Mouse (Mus musculus) small intestine, adult 2 months (tissue): ENCODE measurements around the gene Flvcr2. TPM values are rescaled to one million over a fixed set of nuclear protein-coding genes. Genes with fewer than 3 reads are reported as not detected.

ENCODE experiments used
- H3K27ac ChIP-seq: fragments of 200-500 bp; 2 replicates; pipeline ENCODE4 v1.5.1; 2012; ENCODE audit warnings: low read depth, low read length, control low read depth, inconsistent platforms; ENCODE audit not compliant: insufficient read depth
- H3K27me3 ChIP-seq: fragments of 200-500 bp; 2 replicates; pipeline ENCODE4 v1.6.1; 2012; ENCODE audit warnings: mild to moderate bottlenecking, moderate library complexity, low read length, inconsistent platforms; ENCODE audit not compliant: control insufficient read depth, insufficient read depth
- H3K36me3 ChIP-seq: fragments of 200-500 bp; 2 replicates; pipeline ENCODE4 v1.6.1; 2012; ENCODE audit warnings: mild to moderate bottlenecking, low read length, control low read depth, inconsistent platforms; ENCODE audit not compliant: control insufficient read depth, insufficient read depth
- H3K4me1 ChIP-seq: fragments of 200-500 bp; 2 replicates; pipeline ENCODE4 v1.6.1; 2012; ENCODE audit warnings: low read length, inconsistent platforms, mixed read lengths; ENCODE audit not compliant: control insufficient read depth, insufficient read depth, insufficient read length
- H3K4me3 ChIP-seq: fragments of 200-500 bp; 2 replicates; pipeline ENCODE4 v1.5.1; 2012; ENCODE audit warnings: low read depth, mild to moderate bottlenecking, control low read depth, inconsistent platforms, low read length, moderate library complexity
- CTCF ChIP-seq: fragments of 200-500 bp; IDR thresholded peaks from 2 replicates; pipeline ENCODE4 v1.5.1; 2012; ENCODE audit warnings: low read depth, mild to moderate bottlenecking, control low read depth, inconsistent platforms, low read length, moderate library complexity, mixed read lengths; ENCODE audit not compliant: insufficient replicate concordance, insufficient read length; ENCODE audit errors: extremely low read depth
- POLR2A ChIP-seq: fragments of 200-500 bp; IDR thresholded peaks from 2 replicates; pipeline ENCODE4 v1.6.1; 2012; ENCODE audit warnings: low read depth, mild to moderate bottlenecking, control low read depth, inconsistent platforms, low read length, moderate library complexity
- WGBS: fragments of 180-500 bp; shearing (Covaris S2); methylation state at CpG from one replicate; pipeline ENCODE4 v1.1.7; 2018; 5-methylcytosine and 5-hydroxymethylcytosine counted together
- polyA plus RNA-seq: library from polyadenylated mRNA; depleted of rRNA; stranded (reverse); fragments of >200 nt; gene quantifications from 2 replicates; pipeline ENCODE4 v1.2.3, GENCODE M21; 2012; rRNA removed

The Flvcr2 gene
- polyA plus RNA-seq, 1 experiment, result 3.4 TPM

DNA sequence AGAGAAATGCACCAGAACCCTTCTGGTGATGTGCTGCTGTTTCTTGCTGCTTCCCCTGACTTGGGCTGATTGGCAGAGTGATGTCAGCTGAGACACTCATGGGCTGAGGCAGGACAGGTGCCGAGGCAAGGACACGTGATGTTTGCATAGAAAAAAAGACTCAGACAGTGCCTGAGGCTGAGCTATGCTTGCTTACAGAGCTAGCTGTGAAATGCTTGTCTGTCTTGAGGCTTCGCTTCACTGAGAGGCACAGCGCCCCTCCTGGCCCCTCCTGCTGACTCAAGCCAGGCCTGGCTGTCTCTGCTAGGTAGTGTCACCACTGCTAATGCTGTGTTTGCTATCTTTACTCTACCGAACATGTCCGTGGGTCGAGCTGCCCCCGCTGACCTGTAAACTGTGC is 104.3 kb downstream of the Flvcr2 start:
- 85% methylated on average over 8 of the region's 8 CpGs for WGBS
- H3K27ac ChIP-seq, result no peak overlapping the region
- TF ChIP-seq CTCF, result no peak
- no peaks in the 10 kb centered on the region for H3K27me3 ChIP-seq
- H3K4me1 ChIP-seq, result no peaks in the 10 kb centered on the region
- H3K36me3 ChIP-seq, result peaks cover under 1% of the 10 kb centered on the region; the same call in 1 of the 2 replicates
- no peak overlapping the region for H3K4me3 ChIP-seq

DNA sequence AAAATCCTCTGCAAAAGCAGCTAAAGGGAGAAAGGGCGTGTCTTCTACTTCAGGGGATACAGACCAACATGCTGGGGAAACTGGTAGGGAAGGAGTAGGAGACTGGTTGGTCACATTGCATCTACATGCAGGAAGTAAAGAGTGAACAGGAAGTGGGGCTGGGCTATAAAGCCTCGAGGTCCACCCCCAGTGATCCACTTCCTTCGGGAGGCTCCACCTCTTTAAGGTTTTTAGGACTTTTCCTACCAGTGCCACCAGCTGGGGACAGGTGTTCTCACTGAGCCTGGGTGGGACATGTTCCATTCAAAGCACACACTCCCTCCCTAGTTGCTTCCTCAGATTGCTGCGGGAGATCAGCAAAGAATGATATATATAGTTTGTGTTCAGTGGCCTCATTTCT is 107.5 kb downstream of the Flvcr2 start:
- Histone ChIP-seq H3K4me3 (no peak overlapping the region), H3K4me1 (no peaks in the 10 kb centered on the region), H3K36me3 (peaks cover 3% of the 10 kb centered on the region), H3K27ac (no peak overlapping the region), H3K27me3 (no peaks in the 10 kb centered on the region)
- no peak for TF ChIP-seq CTCF
- TF ChIP-seq POLR2A, result no peak
- 82% methylated on average over 4 of the region's 4 CpGs for WGBS

DNA sequence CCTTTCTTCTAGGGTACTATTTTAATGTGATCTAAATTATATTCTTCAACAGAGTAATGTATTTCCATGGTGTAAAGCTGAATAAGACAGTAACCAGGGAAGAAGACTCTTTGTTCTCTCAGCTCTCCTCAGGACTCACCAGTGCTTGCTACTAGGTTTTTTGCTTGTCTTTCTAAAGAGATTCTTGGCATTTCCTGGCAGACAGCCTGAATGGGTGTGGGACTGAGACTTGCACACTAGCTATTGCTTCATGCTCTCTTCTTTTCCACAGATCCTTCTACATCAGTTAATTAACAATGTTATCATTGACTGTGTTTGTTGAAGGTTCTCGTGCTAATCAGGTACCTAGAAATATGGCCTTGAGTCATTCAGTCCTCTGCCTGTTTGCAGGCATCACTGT is 107.9 kb downstream of the Flvcr2 start:
- WGBS, result 36% methylated on average over 1 of the region's 1 CpGs

DNA sequence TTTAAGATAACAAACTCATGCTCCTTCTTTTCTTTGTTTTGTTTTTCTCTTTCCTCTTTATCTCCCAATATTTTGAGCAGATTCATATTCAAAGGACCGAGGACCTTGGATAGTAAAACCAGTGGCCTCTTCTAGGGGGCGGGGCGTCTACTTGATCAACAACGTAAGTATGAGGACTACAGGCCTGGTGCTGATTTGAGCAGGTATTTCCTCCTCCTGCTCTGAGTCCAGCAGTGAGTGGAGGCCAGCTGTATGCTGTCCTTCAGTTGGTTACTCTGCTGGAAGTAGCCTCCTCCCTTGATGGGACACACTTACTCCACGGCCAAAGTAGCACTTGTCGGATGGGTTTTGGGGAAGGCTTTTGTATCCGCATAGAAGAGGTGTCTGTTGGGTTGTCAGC is 111.0 kb downstream of the Flvcr2 start:
- Histone ChIP-seq H3K4me1 (no peaks in the 10 kb centered on the region; the same call in 1 of the 2 replicates), H3K27ac (no peak overlapping the region), H3K36me3 (peaks cover 6% of the 10 kb centered on the region), H3K4me3 (no peak overlapping the region), H3K27me3 (no peaks in the 10 kb centered on the region)
- 85% methylated on average over 7 of the region's 7 CpGs for WGBS
- no peak for TF ChIP-seq POLR2A
- no peak for TF ChIP-seq CTCF

More for the DNA sequence above, 107.9 kb downstream of the Flvcr2 start:
- Histone ChIP-seq H3K27ac (no peak overlapping the region), H3K4me3 (no peak overlapping the region), H3K27me3 (no peaks in the 10 kb centered on the region), H3K36me3 (peaks cover 3% of the 10 kb centered on the region), H3K4me1 (no peaks in the 10 kb centered on the region)
- TF ChIP-seq CTCF (no peak), POLR2A (no peak)

DNA sequence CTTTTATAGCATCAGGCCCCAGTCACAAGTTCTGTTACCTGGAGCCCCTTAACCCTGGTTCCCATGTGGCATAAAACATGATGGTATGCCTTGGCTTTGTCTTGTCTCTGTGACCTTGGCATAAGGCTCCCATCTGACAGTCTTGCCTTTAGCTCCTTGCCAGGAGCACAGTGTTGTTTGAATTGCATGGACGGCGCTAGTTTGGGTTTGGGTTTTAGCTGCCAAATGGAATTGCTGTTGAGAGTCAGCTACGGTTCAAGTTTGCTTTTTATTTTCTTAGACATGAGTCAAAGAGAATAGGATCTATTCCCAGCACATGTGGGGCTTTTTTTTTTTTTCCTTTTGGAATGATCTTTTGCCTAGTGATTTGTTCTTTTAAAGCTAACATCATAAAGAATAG is 112.8 kb downstream of the Flvcr2 start:
- 80% methylated on average over 3 of the region's 3 CpGs for WGBS
- Histone ChIP-seq H3K27ac (no peak overlapping the region), H3K4me3 (no peak overlapping the region), H3K36me3 (peaks cover 10% of the 10 kb centered on the region), H3K27me3 (no peaks in the 10 kb centered on the region), H3K4me1 (no peaks in the 10 kb centered on the region; the same call in 1 of the 2 replicates)
- TF ChIP-seq CTCF, result no peak
- TF ChIP-seq POLR2A, result no peak

DNA sequence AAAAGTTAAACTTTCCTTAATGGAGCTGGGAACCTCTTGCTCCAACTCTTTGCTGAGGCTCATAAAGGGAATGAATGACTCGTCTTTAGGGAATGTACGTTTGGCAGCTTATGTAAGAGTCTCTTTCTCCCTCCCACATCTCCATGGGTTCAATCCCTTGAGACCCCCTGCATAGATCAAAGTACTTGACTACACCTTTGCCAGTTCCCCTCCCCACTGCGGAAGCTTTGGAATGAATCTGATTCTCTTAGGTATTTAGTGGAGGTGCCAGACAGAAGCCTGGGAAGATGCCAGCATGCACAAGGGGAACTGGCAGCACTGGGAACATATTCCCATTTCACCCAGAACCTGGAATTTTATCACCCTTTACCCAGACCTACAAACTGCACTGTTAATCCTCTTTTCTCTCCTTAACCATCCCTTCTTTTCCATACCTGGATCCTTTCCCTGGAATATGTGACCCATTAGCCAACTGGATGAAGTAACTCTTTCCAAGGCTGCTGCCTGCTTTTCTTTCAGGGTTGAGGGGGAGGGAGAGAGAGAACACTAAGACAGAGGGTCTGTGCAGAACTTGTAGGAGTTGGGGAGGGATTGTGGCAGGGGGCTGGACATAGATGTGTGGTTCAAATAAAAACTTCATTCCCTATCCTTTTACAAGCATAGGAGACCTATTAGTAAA is 113.3 kb downstream of the Flvcr2 start:
- Histone ChIP-seq H3K27ac (no peak overlapping the region), H3K36me3 (peaks cover 12% of the 10 kb centered on the region), H3K4me3 (no peak overlapping the region), H3K4me1 (no peaks in the 10 kb centered on the region; the same call in 1 of the 2 replicates), H3K27me3 (no peaks in the 10 kb centered on the region)
- WGBS, result 73% methylated on average over 3 of the region's 3 CpGs
- TF ChIP-seq CTCF (no peak), POLR2A (no peak)

DNA sequence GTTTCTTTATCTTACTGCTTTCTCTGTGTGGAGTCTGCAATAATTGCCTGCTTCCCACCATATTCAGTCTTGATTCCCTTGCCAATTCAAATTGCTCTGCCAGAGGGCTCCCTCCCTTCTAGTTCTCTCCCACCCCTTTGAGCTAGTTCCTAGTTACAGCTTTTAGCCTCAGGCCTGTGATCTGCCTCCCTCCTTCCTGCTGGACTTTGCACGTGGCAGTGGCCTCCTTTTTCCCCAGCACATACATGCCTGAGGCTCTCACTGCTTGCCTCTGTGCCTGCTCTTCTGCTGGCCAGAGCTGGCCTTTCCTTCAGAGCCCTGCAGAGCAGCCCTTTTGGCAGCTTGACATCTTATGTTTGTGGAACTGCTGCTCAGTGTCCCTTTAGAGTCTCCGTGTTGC is 116.2 kb downstream of the Flvcr2 start:
- no peaks in the 10 kb centered on the region for H3K27me3 ChIP-seq
- H3K27ac ChIP-seq, result no peak overlapping the region
- 27% methylated on average over 2 of the region's 2 CpGs for WGBS
- no peak overlapping the region for H3K4me3 ChIP-seq
- TF ChIP-seq POLR2A, result no peak
- TF ChIP-seq CTCF, result no peak
- H3K4me1 ChIP-seq, result no peaks in the 10 kb centered on the region; the same call in 1 of the 2 replicates
- peaks cover 8% of the 10 kb centered on the region for H3K36me3 ChIP-seq

Other genes with a start within 250 kb of the Flvcr2 start
- gene Jdp2, start 147.5 kb upstream of the Flvcr2 start, polyA plus RNA-seq, result 2.8 and 8.2 TPM in 2 replicates
- 4.2 and 7.1 TPM in 2 replicates for gene Batf, start 59.9 kb upstream of the Flvcr2 start, polyA plus RNA-seq
- 22.3 and 39.0 TPM in 2 replicates for gene Erg28, start 78.0 kb downstream of the Flvcr2 start, polyA plus RNA-seq
- 3.5 and 5.5 TPM in 2 replicates for gene Ttll5, start 78.1 kb downstream of the Flvcr2 start, polyA plus RNA-seq